Mouse (Mus musculus) heart, postnatal 25 days (tissue): ENCODE measurements around the gene Grid1. TPM values are rescaled to one million over a fixed set of nuclear protein-coding genes. Genes with fewer than 3 reads are reported as not detected.

ENCODE experiments used
- DNase-seq: peaks from one replicate; pipeline ENCODE4 v3.0.0; 2022; ENCODE audit warnings: low spot score
- intact Hi-C: fragments of 180-260 bp; cut with DNase I; formaldehyde crosslinking; loops from one replicate; pipeline ENCODE4 v1.15.1; 2025
- microRNA-seq: library from miRNA; unstranded; fragments of <30 nt; microRNA quantifications from one replicate; pipeline ENCODE4 v1.2.0, GENCODE M21; 2022
- total RNA-seq, 2 experiments: library from RNA; stranded (reverse); gene quantifications; 2 replicates each; pipeline ENCODE4 v1.2.3; 2021

The Grid1 gene
- total RNA-seq, 2 experiments from 2014 or later: not detected

DNA sequence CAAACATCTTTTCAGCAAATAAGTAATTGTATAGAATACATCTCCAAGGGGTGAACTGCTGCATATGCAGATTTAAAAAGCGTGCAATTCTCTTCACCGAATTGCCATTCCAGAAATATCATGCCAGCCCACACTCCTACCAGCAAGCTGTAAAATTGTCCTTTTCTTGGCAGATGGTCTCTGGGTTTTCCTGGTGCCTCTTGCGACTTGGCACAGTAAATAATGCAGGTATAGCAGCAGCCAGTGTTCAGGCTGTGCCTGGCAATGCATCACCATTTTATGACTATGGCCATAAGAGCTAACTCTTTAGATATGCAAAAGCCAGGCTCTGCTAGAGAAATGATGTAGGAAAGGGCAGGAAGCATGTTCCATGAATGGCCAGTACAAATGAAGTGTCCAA is 734.4 kb downstream of the Grid1 start:
- no peak for DNase-seq
- intact Hi-C loops: no loop called here

- no peak for DNase-seq
- intact Hi-C loops: loop anchor here (10.0 kb wide), 1 partner anchor 63 kb away; no protein-coding TSS in a partner anchor
These were observed 741.5 kb downstream of the Grid1 start for GRCm38 (mm10) chr14:35561244-35561893.

- no peak for DNase-seq
- intact Hi-C loops: no loop called here
These were observed 753.1 kb downstream of the Grid1 start for GRCm38 (mm10) chr14:35572991-35573502.

DNA sequence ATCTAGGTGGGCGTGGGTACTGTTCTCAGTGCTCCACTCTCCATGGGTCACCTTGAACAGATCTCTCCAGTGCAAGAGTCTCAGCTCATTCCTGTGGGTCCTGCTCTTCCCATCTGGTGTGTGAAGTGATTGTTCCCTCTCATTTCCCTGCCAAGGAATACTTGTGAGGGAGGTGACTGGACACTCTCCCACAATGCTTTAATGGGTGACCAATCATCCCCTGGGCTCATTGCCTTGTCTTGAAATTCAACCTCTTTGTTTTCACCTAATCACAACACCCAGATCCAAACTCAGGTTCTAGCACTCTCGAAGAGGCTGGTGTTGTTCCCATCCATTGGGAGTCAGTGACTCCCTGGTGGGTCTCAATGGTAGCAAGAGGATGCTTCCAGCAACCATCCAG is 754.6 kb downstream of the Grid1 start:
- DNase-seq: no peak
- intact Hi-C loops: no loop called here

- intact Hi-C loops: no loop called here
- no peak for DNase-seq
These were observed 755.4 kb downstream of the Grid1 start for GRCm38 (mm10) chr14:35575285-35575684.

DNA sequence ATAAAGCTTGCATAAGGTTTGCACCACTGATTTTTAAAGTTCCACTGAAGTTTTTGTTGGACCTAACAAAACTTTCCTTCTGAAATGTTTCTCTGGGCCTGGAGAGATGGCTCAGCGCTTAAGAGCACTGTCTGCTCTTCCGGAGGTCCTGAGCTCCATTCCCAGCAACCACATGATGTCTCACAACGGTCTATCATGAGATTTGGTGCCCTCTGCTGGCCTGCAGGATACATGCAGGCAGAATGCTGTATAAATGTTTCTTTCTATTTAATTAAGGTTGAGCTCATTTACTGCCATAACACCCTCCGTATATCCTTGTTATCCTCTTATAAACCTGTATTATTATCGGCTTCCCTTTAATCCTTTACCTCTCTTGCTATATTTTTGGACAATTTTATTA is 805.8 kb downstream of the Grid1 start:
- intact Hi-C loops: loop anchor here (10.0 kb wide), 2 partner anchors 59 to 61 kb away; no protein-coding TSS in a partner anchor
- no peak for DNase-seq

Small RNA genes lying within 50 kb of the gene (microRNA-seq; reads per million reads assigned to microRNA genes)
- gene Mir346: 3.9 reads per million, percentile 8 among the genes with 10 or more reads in this experiment

Other genes with a start within 250 kb of the Grid1 start
- gene Ldb3, start 231.4 kb upstream of the Grid1 start, total RNA-seq: 1,000 to 10,000 TPM; 1,007 to 1,096 TPM
- 1 to 10 TPM; 2.6 to 2.9 TPM for gene Opn4, start 220.0 kb upstream of the Grid1 start, total RNA-seq
- gene Wapl, start 146.2 kb upstream of the Grid1 start, total RNA-seq: 10 to 100 TPM; 32.8 to 36.0 TPM